Mouse (Mus musculus): ENCODE data around the gene Wtap.
"Not testable (repeated sequence)": the region's sequence is repeated elsewhere in the genome, so short reads cannot be mapped to it uniquely, and the experiment has no call there.

Wtap gene

GRCm38 (mm10) chr17:12963476-12963875, 30.5 kb downstream of the Wtap start:
- in situ Hi-C loops (cut with MboI, MseI), result loop anchor here (5.0 kb wide), 1 partner anchor 86 kb away; the partner anchor contains the start of gene Mrgprh

- in situ Hi-C loops (cut with MboI, MseI), result loop anchor here (5.0 kb wide), 1 partner anchor 83 kb away; the partner anchor contains the start of gene Mrgprh
Observed at GRCm38 (mm10) chr17:12960331-12960873, 33.6 kb downstream of the Wtap start, which contains the start of gene Acat2. Gene Acat2 (minus strand): TSS chr17:12960747.

- in situ Hi-C loops (cut with MboI, MseI), result not testable (repeated sequence)
Observed at GRCm38 (mm10) chr17:12959377-12959776, 34.6 kb downstream of the Wtap start.

- in situ Hi-C loops (cut with MboI, MseI), result no loop called here
Observed at GRCm38 (mm10) chr17:12956664-12957063, 37.3 kb downstream of the Wtap start.

GRCm38 (mm10) chr17:12949669-12950068, 44.3 kb downstream of the Wtap start:
- in situ Hi-C loops (cut with MboI, MseI), result no loop called here

- in situ Hi-C loops (cut with MboI, MseI), result no loop called here
Observed at GRCm38 (mm10) chr17:12942459-12943162, 51.4 kb downstream of the Wtap start.

GRCm38 (mm10) chr17:12941543-12942260, 52.3 kb downstream of the Wtap start:
- in situ Hi-C loops (cut with MboI, MseI), result no loop called here

- in situ Hi-C loops (cut with MboI, MseI), result no loop called here
Observed at GRCm38 (mm10) chr17:12940151-12940805, 53.7 kb downstream of the Wtap start, which contains the start of gene Acat3. Gene Acat3 (minus strand): TSS chr17:12940600.

- in situ Hi-C loops (cut with MboI, MseI), result not testable (repeated sequence)
Observed at GRCm38 (mm10) chr17:12939377-12940148, 54.4 kb downstream of the Wtap start.

GRCm38 (mm10) chr17:12938077-12938476, 55.9 kb downstream of the Wtap start:
- in situ Hi-C loops (cut with MboI, MseI), result no loop called here

GRCm38 (mm10) chr17:12937412-12937970, 56.5 kb downstream of the Wtap start:
- in situ Hi-C loops (cut with MboI, MseI), result no loop called here

GRCm38 (mm10) chr17:12935719-12936118, 58.2 kb downstream of the Wtap start:
- in situ Hi-C loops (cut with MboI, MseI), result no loop called here

GRCm38 (mm10) chr17:12931576-12931975, 62.4 kb downstream of the Wtap start:
- in situ Hi-C loops (cut with MboI, MseI), result not testable (repeated sequence)

GRCm38 (mm10) chr17:12925703-12926180, 68.2 kb downstream of the Wtap start:
- in situ Hi-C loops (cut with MboI, MseI), result no loop called here

- in situ Hi-C loops (cut with MboI, MseI), result no loop called here
Observed at GRCm38 (mm10) chr17:12925001-12925400, 69.0 kb downstream of the Wtap start.

- in situ Hi-C loops (cut with MboI, MseI), result no loop called here
Observed at GRCm38 (mm10) chr17:12921073-12921472, 72.9 kb downstream of the Wtap start.
